Mouse (Mus musculus) B cell, adult 67 days (primary cell): ENCODE results near the gene Zfp398. TPM values are rescaled to one million over a fixed set of nuclear protein-coding genes. Genes with fewer than 3 reads are reported as not detected.

Source experiments
- total RNA-seq, 2 experiments: library from RNA; stranded (reverse); gene quantifications; 4 replicates each; pipeline ENCODE4 v1.2.4; 2023

The Zfp398 gene
- 10 to 100 TPM; 33.3 to 39.8 TPM for total RNA-seq

DNA sequence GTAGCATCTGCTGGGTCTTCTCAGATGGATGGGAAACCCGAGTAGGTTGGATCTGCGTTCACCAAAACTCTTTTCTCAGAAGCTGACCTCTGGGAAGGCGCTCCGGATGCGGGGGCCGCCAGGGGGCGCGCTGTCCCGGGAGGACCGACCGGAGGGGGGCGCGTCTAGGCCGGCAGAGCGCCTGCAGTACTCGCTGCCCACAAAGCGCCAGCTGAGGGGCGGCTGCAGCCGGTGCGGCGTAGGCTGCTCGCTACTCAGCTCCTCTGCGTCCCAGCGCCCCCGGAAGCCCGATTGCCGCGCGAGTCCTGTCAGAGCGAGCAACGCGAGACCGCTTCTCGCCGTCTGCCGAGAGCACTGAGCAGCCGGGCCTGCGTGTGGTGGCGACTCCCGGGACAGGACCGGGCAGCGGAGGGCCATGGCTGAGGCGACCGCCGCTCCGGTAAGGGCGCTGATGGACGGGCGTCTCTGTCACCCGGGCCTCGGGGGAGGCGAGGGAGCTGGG lies at the start of gene Zfp398:
Gene Zfp398 (plus strand): TSS at position 180 of the 502 bp plus-strand sequence.

DNA sequence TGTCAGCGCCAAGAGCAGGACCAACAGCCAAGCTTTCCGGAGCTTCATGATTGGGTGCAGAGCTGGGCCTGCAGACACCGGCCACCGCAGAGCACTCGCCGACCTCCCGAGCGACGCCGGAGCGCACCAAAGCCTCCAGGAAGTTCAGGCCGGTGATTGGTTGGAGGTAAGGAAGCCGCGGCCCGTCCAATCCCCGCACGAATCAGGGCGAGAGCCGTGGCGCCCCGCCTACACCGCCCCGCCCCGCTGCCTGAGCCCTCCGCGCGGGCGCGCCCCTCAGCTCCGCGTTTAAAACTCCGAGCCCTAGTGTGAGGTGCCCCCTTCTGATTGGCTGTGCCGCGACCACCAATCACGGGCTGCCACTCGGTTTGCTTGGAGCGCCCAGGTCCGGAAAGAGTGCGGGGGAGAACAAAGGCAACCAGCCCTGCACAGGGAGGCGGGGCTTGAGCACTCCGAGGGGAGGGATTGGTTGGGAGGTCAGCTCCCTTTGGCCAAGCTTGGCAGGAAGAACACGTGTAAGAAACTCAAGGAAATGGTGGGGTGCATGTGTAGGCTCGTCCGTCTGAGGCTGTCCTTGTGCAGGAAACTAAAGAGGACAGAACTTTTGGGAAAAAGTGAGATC lies 22.1 kb upstream of the Zfp398 start, which contains the start of gene Pdia4:
Gene Pdia4 (minus strand): TSS at position 174 of the 622 bp plus-strand sequence.

DNA sequence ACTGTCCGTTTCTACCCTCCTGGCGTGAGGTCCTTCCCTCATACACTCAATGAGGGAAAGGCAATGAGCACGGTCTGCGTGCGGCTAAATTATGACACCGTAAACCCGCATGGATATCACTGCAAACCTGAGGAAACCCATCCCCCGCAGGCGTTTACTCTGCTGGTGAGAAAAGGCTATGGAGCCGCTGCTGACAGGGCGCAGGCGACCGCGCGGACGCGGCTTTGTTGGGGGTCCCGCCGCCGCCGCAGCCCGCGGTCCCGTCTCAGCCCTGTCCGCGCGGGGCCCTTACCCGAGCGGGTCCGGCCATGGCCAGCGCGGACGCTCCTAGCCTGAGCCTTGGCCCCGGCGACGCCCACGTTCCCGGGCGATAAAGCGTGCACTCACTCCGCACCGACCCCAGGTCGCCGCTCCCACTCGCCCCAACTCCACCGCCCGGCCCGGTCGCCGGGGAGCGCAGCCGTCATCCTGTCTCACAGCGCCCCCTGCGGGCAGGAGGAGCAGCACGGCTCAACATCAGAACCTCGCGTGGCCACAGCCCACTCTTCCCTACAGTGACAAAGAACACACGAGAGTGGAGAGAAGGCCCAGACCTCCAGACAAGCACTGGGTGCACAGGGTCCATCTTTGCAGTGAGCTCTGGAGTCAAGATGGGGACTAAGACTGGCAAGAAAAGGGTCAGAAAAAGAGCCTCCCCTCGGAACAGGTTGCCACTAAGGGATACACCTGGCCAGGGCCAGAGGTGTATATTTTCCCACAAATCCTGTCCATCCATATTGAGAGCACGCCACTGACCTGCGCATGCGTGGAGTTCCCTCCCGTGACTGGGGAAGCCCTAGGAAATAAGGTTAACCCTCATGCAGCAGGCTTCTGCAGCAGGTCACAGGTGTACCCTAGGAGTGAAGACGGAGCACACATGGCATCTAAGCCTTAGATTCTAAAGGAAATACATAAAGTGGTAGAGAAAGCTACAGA lies 5.1 kb upstream of the Zfp398 start, which contains the start of gene Zfp786:
Gene Zfp786 (minus strand): TSS at position 764 of the 975 bp plus-strand sequence.

DNA sequence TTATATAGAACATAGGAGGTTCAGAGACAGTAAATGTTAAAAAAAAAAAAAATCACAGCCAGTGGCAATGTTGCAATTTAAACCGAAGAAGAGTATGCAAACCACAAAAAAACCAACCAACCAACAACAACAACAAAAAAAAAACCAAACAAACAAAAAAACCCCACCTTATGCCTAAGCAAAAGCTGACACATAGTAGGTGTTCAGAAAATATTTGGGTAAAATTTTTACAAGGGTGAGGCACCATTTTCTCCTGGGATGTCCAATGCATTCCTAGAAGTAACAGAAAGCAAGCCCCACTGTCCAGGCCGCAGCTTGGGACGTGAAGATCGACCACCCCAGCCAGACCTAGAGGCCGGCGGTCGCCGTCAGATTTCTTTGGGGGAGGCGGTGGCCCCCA lies 41.6 kb downstream of the Zfp398 start, which contains the start of gene Zfp282:
Gene Zfp282 (plus strand): TSS at position 147 of the 400 bp plus-strand sequence.

DNA sequence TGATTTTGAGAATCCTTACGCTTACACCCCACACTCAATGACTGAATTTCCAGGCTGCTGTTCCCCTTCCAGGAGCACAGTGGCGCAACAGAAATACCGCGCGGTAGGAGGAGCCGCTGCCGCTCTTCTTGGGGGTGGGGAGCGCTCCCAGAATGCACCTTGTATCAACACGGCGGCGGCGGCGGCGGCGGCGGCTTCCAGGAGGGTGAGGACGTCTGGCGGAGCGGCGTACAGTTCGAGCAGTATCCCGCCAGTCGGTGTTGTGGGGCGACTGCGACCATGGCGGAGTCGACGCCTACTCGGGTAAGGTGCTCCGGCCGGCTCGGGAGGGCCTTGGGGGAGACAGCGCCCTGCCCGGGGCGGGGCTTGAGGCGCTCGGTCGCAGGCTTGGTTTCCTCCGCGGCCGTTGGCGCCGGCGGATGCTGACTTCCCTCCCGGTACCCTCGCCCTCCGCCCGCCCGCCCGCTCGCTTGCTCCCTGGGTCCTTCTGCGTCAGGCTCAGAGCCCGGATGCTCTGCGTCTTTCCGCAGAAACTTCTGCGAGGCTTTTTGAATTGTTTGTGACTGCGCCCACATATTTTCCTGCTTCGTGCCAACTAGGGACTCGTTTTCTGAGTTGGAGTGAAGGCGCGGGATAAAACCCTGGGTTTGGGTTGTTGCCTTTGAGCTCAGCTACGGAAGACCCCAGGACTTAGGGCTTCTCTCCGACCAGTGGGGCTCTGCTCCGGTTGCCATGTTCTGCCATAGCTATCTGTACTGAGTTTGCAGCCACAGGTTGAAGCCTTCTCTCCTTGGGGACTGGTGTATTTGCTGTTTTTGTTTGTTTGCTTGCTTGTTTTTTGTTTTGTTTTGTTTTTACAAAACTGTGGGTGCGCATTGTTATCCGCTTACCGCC lies 85.2 kb downstream of the Zfp398 start, which contains the start of gene Zfp212:
Gene Zfp212 (plus strand): TSS at position 30 of the 894 bp plus-strand sequence.

Other genes with a start within 250 kb of the Zfp398 start
- gene Ezh2, start 240.3 kb upstream of the Zfp398 start, total RNA-seq, result 10 to 100 TPM; 32.0 to 38.4 TPM
- gene Pdia4, start 22.2 kb upstream of the Zfp398 start, total RNA-seq, result 100 to 1,000 TPM; 229 to 236 TPM
- under 1 TPM in 1 of 2 experiments, not detected in 1; 0.27 TPM for gene Zfp786, start 4.8 kb upstream of the Zfp398 start, total RNA-seq
- 10 to 100 TPM; 16.0 to 18.7 TPM for gene Zfp282, start 41.5 kb downstream of the Zfp398 start, total RNA-seq
- gene Zfp212, start 84.8 kb downstream of the Zfp398 start, total RNA-seq, result 10 to 100 TPM; 36.3 to 39.3 TPM
- gene Zfp956, start 117.7 kb downstream of the Zfp398 start, total RNA-seq, result 10 to 100 TPM; 29.2 to 36.8 TPM
- gene Zfp777, start 213.2 kb downstream of the Zfp398 start, total RNA-seq, result 10 to 100 TPM; 37.5 to 47.6 TPM